Mouse (Mus musculus) stomach, postnatal 0 days (tissue): ENCODE data around the gene Tlnrd1. TPM values are rescaled to one million over a fixed set of nuclear protein-coding genes. Genes with fewer than 3 reads are reported as not detected.

Source experiments
- ATAC-seq: fragments of 200-750 bp; cut with Nextera tagmentation; 2 replicates; pipeline ENCODE4 v1.8.0; 2017; ENCODE audit not compliant: low FRiP score, low TSS enrichment
- DNase-seq: peaks from one replicate; pipeline ENCODE4 v3.0.0-alpha.2; 2016; ENCODE audit warnings: low spot score
- H3K27ac ChIP-seq: fragments of 300-500 bp; sonication (generic); replicated peaks from 2 replicates; pipeline ENCODE4 v1.5.1; 2014; ENCODE audit warnings: mild to moderate bottlenecking, control low read depth
- H3K27me3 ChIP-seq: fragments of 300-500 bp; sonication (generic); 2 replicates; pipeline ENCODE4 v1.6.1; 2014; ENCODE audit warnings: low read length; ENCODE audit not compliant: control insufficient read depth, insufficient read depth
- H3K36me3 ChIP-seq: fragments of 300-500 bp; sonication (generic); 2 replicates; pipeline ENCODE4 v1.6.1; 2014; ENCODE audit warnings: low read length, mixed read lengths; ENCODE audit not compliant: control insufficient read depth, insufficient read depth
- H3K4me1 ChIP-seq: fragments of 300-500 bp; sonication (generic); replicated peaks from 2 replicates; pipeline ENCODE4 v1.6.1; 2014; ENCODE audit warnings: antibody characterized with exemption; ENCODE audit not compliant: control insufficient read depth, insufficient read depth
- H3K4me2 ChIP-seq: fragments of 300-500 bp; sonication (generic); replicated peaks from 2 replicates; pipeline ENCODE4 v1.6.1; 2014; ENCODE audit warnings: low read depth, mild to moderate bottlenecking, control low read depth, moderate library complexity
- H3K4me3 ChIP-seq: fragments of 300-500 bp; sonication (generic); 2 replicates; pipeline ENCODE4 v1.5.1; 2014; ENCODE audit warnings: low read depth, low read length, control low read depth
- H3K9ac ChIP-seq: fragments of 300-500 bp; sonication (generic); 2 replicates; pipeline ENCODE4 v1.6.1; 2014; ENCODE audit warnings: mild to moderate bottlenecking, low read length, control low read depth, mixed read lengths
- H3K9me3 ChIP-seq: fragments of 300-500 bp; sonication (generic); 2 replicates; pipeline ENCODE4 v1.6.1; 2016; ENCODE audit warnings: low read length; ENCODE audit not compliant: control insufficient read depth
- CTCF ChIP-seq: IDR thresholded peaks from 2 replicates; pipeline ENCODE4 v1.5.1; 2016; ENCODE audit warnings: antibody characterized with exemption, low read depth, mild to moderate bottlenecking, moderate library complexity
- EP300 ChIP-seq: optimal IDR thresholded peaks from 2 replicates; pipeline ENCODE3; 2016; ENCODE audit warnings: antibody characterized with exemption
- WGBS: fragments of 180-500 bp; shearing (Covaris S2); extraction: QIAGEN DNeasy Blood & Tissue Kit; methylation state at CpG from one replicate; pipeline ENCODE4 v1.1.7; 2014; 5-methylcytosine and 5-hydroxymethylcytosine counted together
- polyA plus RNA-seq: library from polyadenylated mRNA; unstranded; fragments of >200 nt; fragmentation: Nextera tagmentation; extraction: Ambion mirVana; gene quantifications from 2 replicates; pipeline ENCODE4 v1.2.1, GENCODE M21; 2015

Tlnrd1 gene
- polyA plus RNA-seq = 8.5 and 10.8 TPM in 2 replicates

DNA sequence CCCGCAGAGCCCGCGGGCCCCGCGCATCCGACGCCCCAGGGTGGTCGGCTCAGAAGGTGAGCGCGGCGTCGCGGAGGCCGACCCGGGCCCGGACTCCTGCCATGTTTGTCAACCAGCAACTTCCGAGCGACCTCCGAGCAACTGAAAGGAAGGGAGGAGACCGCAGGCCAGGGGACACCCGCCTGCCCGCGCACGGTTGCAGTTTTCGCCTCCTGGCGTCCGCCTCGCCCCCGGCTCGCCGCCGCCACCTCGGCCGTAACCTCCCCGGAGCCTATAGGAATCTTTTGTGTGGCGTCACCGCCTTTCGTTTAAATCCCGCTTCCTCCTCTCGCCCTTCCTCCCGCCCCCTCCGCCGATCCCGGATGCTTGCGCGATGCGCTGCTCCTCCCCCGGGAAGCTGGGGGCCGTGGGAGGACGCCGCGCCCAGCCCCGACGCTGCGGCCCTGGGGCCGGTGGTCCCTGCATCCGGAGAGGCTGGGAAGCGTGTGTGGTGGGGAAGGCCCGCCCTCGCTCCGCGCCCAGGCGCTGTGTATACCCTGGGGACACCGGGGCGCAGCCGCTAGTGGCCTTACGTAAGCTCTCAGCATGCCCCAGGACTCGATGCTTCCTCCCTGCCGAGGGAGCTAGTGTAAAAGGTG is at the start of gene Tlnrd1, which contains the start of gene Mesd:
Gene Tlnrd1, minus strand, starts transcription at position 285 of the 638 bp plus-strand sequence.
Gene Mesd, plus strand, starts transcription at position 446 of the 638 bp plus-strand sequence.
- Histone ChIP-seq H3K9ac (peak within 1 kb of the TSS; percentile 88), H3K4me3 (peak within 1 kb of the TSS; percentile 79), H3K4me1 (peaks cover 10% of the 10 kb centered on the region), H3K9me3 (no peaks in the 10 kb centered on the region), H3K36me3 (no peaks in the 10 kb centered on the region), H3K4me2 (peak within 1 kb of the TSS; percentile 95), H3K27ac (peak within 1 kb of the TSS; percentile 99), H3K27me3 (no peaks in the 10 kb centered on the region)
- WGBS = under 1% methylated on average over 67 of the region's 69 CpGs
- TF ChIP-seq EP300 (peak; percentile 57), CTCF (peak; percentile 48)
- ATAC-seq (peak; percentile 79), DNase-seq (peak; percentile 95)

DNA sequence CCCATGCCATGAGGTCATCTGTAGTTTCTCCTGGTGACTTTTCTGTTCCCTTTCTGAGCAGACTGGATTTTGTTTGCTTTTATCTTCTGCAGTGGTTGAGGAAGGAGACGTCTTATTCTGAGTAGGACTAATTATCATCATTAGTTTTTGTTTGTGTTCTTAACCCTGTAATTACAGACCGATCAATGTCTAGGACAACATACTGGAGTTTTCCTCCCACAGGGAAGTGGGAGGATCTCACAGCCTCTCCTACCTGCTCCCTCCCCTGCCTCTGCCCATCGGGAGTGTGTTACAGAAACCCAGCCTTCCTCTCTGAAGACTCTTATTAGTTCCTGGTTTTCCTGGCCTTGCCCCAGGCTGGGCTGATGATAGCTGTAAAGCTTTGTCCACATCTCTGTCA is 37.5 kb upstream of the Tlnrd1 start:
- TF ChIP-seq EP300 = no peak
- no peak for TF ChIP-seq CTCF
- ATAC-seq (no peak), DNase-seq (no peak)
- Histone ChIP-seq H3K9me3 (no peaks in the 10 kb centered on the region), H3K4me1 (no peaks in the 10 kb centered on the region), H3K27me3 (no peaks in the 10 kb centered on the region), H3K9ac (no peak overlapping the region), H3K36me3 (no peaks in the 10 kb centered on the region), H3K4me2 (no peak overlapping the region), H3K27ac (no peak overlapping the region), H3K4me3 (no peak overlapping the region)
- WGBS = 34% methylated on average over 3 of the region's 3 CpGs

DNA sequence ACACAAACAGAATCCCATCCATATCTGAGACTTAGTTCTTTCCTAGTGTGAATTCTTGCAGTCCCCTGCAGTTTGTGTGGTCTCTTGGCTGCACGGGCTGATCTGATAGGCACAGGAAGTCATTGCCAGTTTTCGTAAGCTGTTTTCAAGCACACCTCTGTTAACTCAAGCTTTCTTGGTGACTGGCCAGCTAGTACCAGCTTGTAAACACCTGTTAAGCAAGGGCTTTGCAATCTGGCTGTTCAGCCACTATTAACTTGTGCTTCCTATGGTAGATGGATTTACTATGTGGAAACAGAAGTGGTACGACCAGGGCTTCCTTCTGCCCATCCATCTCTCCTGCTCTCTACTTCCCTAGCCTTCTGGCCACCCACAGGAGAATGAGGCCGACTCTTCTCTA is 36.1 kb upstream of the Tlnrd1 start:
- Histone ChIP-seq H3K9ac (no peak overlapping the region), H3K27me3 (no peaks in the 10 kb centered on the region), H3K4me3 (no peak overlapping the region), H3K9me3 (no peaks in the 10 kb centered on the region), H3K36me3 (no peaks in the 10 kb centered on the region), H3K4me2 (no peak overlapping the region), H3K27ac (no peak overlapping the region), H3K4me1 (no peaks in the 10 kb centered on the region)
- DNase-seq (no peak), ATAC-seq (no peak)
- WGBS = 57% methylated on average over 4 of the region's 4 CpGs
- TF ChIP-seq EP300 = no peak
- TF ChIP-seq CTCF = no peak

DNA sequence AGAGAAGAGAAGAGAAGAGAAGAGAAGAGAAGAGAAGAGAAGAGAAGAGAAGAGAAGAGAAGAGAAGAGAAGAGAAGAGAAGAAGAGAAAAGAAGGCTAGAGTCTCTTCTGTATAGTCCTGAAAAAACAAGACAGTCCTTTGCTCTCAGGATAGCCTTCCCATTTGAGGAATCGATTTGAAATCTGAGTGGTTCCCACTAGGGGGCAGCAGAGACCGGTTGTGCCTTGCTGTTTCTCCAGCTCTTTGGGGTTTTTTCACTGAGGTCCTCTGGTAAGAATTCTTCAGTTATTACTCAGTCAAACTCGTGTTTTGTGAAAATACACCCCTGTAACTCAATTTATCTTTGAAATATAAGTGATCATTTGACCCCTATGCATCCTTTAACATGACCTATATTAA is 30.5 kb upstream of the Tlnrd1 start:
- Histone ChIP-seq H3K4me2 (no peak overlapping the region), H3K9me3 (no peaks in the 10 kb centered on the region), H3K4me3 (no peak overlapping the region), H3K4me1 (no peaks in the 10 kb centered on the region), H3K27ac (no peak overlapping the region), H3K27me3 (no peaks in the 10 kb centered on the region), H3K36me3 (no peaks in the 10 kb centered on the region), H3K9ac (no peak overlapping the region)
- no peak for TF ChIP-seq EP300
- peak; percentile 92 for TF ChIP-seq CTCF
- WGBS = 0% methylated on average over 3 of the region's 3 CpGs
- DNase-seq = peak; percentile 86
- ATAC-seq = 0 out of 2 replicates have a peak, but pooled peaks have one; percentile 24

DNA sequence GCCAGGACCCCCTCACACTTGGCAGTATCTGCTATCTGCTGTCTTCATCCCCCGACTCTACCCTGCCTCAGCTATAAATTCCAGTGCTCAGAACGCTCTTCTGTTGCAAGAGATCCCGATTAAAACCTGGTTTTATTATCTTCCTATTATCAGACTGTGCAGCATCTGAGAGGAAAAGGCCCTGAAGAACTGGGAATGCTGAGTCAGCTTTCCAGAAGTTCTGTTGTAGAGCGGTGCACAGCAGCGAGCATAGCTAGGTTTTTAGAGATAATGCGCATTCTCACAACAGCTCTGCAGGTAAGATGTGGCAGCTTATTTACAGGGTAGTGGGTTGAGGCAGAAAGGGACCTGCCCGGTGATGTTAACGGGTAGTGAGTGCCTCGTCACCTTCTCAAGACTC is 29.9 kb upstream of the Tlnrd1 start:
- 77% methylated on average over 9 of the region's 9 CpGs for WGBS
- Histone ChIP-seq H3K27me3 (no peaks in the 10 kb centered on the region), H3K4me3 (no peak overlapping the region), H3K36me3 (no peaks in the 10 kb centered on the region), H3K9me3 (no peaks in the 10 kb centered on the region), H3K4me1 (no peaks in the 10 kb centered on the region), H3K27ac (no peak overlapping the region), H3K9ac (no peak overlapping the region), H3K4me2 (no peak overlapping the region)
- DNase-seq (no peak), ATAC-seq (no peak)
- TF ChIP-seq CTCF (no peak), EP300 (no peak)

DNA sequence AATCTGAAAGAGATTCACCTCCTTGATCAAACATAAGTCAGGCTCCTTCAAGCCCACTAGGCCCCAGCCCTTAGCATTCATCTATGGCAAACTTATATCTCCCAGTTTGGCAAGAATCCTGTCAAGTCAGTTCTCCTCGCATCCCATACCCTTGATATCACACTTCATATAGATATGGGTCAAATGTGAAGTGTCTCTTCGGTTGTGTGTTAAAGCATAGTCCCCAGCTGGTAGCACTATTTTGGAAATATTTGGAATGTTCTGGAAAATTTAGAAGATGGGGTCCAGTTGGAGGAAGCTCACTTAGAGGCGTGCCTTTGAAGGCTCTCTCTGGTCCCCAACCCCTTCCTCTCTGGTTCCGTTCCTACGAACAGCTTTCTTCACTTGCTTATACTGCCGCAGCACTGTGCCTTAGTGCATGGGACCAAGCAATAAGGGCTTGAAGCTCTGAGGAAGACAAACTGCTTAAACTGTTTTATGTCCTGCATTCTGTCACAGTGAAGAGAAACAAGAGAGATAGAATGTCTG is 29.4 kb upstream of the Tlnrd1 start:
- DNase-seq (no peak), ATAC-seq (no peak)
- no peak overlapping the region for H3K4me2 ChIP-seq

More for the DNA sequence above, 29.4 kb upstream of the Tlnrd1 start:
- no peak overlapping the region for H3K4me3 ChIP-seq
- no peak for TF ChIP-seq EP300
- TF ChIP-seq CTCF = no peak
- no peaks in the 10 kb centered on the region for H3K4me1 ChIP-seq
- WGBS = 90% methylated on average over 6 of the region's 6 CpGs
- H3K9ac ChIP-seq = no peak overlapping the region
- no peaks in the 10 kb centered on the region for H3K9me3 ChIP-seq
- no peaks in the 10 kb centered on the region for H3K27me3 ChIP-seq
- no peak overlapping the region for H3K27ac ChIP-seq
- no peaks in the 10 kb centered on the region for H3K36me3 ChIP-seq
